Mouse (Mus musculus): ENCODE measurements around the gene Tcp11l2.
A peak's percentile ranks its signal among the peaks of the same experiment; 100 is the strongest.

The Tcp11l2 gene

GRCm38 (mm10) chr10:84598172-84598571, 21.7 kb downstream of the Tcp11l2 start:
- no peak for DNase-seq (ENCODE audit: low spot score in 2 of 2)

DNA sequence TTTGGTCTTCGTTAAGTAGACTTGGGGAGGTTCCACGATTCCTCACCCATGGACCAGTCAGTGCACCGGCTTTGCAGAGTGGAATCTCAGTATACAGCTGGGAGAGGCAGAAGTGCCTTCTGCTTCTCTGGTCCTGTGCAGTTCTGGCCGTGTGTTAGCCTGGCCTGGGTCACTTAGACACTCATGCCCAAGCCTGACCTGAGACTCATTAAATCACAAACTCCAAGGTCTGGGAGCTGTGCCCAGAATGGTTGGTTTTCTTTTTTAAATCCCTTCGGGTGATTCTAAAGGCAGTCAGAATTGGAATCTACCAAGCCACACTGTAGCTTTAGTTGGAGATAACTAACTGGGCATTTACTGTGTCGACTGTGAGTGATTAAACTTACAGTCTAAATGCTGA, 23.7 kb downstream of the Tcp11l2 start:
- DNase-seq (ENCODE audit: low spot score in 2 of 2) = no peak

- DNase-seq (ENCODE audit: low spot score in 2 of 2) = no peak
Observed at GRCm38 (mm10) chr10:84604335-84604734, 27.9 kb downstream of the Tcp11l2 start.

DNA sequence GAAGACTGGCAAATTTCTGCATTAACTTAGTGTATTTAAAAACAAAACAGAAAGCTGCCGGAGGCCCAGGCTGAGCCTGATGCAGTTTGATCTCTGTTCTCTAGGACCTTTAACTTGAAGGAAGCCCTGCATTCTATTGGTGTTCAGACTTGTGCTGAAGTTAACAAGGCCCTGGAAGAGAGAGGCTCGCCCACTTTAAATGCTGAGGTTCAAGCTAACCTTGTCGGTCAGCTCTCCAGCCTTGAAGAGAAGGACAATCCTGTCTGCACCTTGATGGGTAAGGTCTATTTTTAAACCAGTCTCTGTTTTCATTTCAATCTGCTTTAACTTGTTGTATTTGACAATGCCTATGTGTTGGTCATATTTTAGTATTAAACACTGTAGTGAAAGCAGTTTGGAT, 31.9 kb downstream of the Tcp11l2 start:
- no peak for DNase-seq (ENCODE audit: low spot score in 2 of 2)

DNA sequence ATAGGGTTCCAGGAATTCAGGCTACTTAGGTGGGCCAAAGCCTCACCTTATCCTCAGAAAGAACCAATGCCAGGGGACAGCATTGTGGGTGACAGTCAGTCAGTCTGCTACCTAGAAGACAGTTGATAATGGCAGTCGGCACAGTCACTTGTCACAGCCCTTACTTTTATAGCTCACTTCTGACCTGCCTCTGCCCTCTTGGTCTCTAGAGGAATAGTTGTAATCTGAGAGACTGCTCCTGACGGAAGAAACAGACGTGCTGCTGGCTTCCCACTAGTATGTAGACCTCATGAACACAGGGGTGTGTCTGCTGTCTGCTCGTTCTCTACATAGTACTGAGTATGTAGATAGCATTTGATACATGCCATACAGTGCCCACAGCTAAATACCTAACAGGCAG, 33.9 kb downstream of the Tcp11l2 start:
- no peak for DNase-seq (ENCODE audit: low spot score in 2 of 2)

DNA sequence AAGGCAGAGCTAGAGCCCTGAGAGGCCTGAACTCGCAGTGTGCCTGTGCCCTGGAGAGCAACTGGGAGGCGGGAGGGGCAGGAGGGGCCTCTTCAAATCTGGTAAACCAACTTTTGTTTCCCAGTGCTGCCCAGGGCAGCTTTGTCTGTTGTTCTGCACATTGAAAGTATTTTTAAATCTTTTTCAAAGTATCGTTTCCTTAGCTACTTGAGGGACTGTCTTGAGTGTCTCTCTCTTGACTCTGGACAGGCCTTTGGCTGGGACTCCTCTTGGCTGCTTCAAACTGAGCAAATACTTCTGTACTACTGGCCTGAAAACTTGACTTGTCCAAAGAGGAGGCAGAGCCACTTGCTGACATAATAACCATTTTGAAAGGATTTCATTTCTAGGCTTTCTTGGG, 34.4 kb downstream of the Tcp11l2 start:
- DNase-seq (ENCODE audit: low spot score in 2 of 2) = no peak

DNA sequence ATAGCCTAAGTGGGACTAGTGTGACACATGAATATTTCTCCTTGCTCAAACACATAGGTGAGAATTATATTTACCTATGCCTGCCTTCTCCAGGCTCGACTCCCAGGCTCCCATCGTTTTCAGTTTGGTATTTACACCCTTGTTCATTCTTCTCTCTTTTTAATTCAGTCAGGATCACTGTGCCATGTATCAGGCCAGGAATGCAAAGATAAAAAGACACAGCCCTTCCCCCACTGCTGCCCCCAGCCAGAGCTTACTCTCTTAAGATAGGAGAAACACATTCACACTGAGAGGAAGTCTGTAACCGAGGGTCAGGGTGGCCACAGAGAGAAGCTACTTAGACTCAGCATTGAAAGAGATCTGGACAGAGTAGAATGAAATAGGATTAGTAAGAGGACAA, 35.2 kb downstream of the Tcp11l2 start:
- DNase-seq (ENCODE audit: low spot score in 2 of 2) = no peak

DNA sequence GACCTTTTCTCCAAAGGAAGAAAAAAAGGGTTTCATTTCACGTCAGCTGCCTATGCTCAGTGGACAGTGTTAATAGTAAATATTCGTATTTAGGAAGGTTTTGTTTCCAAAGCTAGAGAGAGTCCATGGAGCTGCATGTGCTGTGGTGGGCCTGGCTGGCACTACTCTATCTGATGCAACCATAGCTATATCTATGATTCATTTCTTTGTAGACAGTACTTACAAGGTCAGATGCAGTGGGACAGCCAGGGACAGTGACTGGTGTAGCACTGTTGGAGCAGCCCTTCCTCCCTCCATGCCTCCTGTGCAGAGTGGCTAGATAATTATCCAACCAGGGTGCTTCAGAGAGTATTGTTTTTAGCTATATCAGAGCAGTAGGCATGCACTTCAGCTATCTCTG, 35.9 kb downstream of the Tcp11l2 start:
- DNase-seq (ENCODE audit: low spot score in 2 of 2) = no peak

DNA sequence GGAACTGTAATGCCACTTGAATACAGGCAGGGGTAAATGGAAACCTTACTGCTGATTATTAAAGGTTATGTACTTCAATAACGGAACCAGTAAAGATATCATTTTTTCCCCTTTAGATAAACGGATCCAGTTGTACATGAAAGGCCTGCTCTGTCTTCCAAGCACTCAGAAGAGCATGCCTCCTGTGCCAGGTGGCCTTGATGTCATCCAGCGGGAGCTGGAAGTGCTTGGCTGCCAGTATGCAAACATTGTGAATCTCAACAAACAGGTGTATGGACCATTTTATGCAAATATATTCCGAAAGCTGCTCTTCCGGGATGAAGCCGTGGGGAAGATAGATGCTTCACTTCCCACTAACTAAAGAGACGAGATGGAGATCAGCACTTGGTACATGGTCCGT, 36.9 kb downstream of the Tcp11l2 start:
- no peak for DNase-seq (ENCODE audit: low spot score in 2 of 2)

- no peak for DNase-seq (ENCODE audit: low spot score in 2 of 2)
Observed at GRCm38 (mm10) chr10:84615076-84615475, 38.6 kb downstream of the Tcp11l2 start.

- DNase-seq (ENCODE audit: low spot score in 2 of 2) = peak; percentile 93 to 94
Observed at GRCm38 (mm10) chr10:84621826-84622790, 45.7 kb downstream of the Tcp11l2 start, which contains the start of gene Polr3b. Polr3b (plus strand) TSS chr10:84622292.

- DNase-seq (ENCODE audit: low spot score in 2 of 2) = no peak
Observed at GRCm38 (mm10) chr10:84631182-84631581, 54.8 kb downstream of the Tcp11l2 start.

- no peak for DNase-seq (ENCODE audit: low spot score in 2 of 2)
Observed at GRCm38 (mm10) chr10:84632005-84632404, 55.6 kb downstream of the Tcp11l2 start.

DNA sequence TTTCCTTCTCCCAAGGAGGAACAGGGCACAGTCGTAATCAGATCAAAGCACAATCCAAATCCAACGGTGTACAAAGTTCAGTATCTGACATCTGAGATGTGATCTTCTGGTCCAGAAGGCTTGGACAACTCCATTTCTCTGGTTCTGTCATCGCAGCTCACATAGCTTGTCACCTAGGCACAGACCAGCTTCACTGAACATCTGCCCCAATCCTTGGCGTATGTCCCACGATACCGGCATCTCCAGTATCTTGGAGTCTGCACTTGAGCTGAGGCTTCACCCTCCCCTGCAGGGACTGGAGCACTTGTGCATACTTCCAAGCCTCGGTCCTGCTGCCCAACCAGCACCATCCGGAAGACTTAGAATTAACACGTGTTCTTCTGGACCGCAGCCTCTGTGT, 60.2 kb downstream of the Tcp11l2 start:
- DNase-seq (ENCODE audit: low spot score in 2 of 2) = no peak

- DNase-seq (ENCODE audit: low spot score in 2 of 2) = no peak
Observed at GRCm38 (mm10) chr10:84638382-84638781, 62.0 kb downstream of the Tcp11l2 start.

GRCm38 (mm10) chr10:84639525-84640287, 63.3 kb downstream of the Tcp11l2 start:
- no peak for DNase-seq (ENCODE audit: low spot score in 2 of 2)

GRCm38 (mm10) chr10:84640861-84641260, 64.4 kb downstream of the Tcp11l2 start:
- DNase-seq (ENCODE audit: low spot score in 2 of 2) = no peak

DNA sequence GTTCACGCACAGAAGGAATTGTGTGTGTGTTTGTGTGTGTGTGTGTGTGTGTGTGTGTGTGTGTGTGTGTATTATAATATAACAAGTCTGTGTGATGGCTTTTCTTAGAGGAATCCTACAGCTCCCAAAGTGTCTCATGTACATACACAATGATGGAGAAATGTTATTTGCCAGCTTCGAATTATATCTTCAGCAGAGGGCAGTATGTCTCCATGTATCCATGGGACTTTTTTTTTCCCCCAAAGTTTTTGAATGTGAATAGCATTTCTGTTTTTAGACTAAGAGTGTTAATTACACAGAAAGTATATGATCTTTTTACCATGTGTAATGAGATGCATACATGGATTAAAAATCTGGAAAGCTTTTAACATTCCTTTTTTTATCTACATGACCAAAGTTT, 65.2 kb downstream of the Tcp11l2 start:
- no peak for DNase-seq (ENCODE audit: low spot score in 2 of 2)

DNA sequence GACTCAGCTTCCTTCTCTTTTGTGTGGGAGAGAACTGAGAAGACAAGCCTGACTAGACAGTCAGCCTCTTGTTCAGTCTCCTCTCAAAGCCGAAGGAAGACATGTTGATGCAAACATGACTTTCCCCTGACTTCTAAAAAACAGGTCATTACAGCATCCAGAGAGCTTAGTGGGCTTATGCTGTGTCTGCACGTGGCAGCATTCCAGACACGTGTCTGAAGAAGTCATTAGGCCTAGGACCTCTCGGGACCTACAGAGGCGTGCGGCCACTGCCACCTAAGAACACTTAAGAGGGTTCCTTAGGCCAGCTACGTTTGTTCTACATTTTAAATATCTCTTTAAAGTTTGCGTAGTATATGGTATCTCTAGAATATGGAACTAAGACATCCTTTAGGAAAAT, 69.5 kb downstream of the Tcp11l2 start:
- no peak for DNase-seq (ENCODE audit: low spot score in 2 of 2)

DNA sequence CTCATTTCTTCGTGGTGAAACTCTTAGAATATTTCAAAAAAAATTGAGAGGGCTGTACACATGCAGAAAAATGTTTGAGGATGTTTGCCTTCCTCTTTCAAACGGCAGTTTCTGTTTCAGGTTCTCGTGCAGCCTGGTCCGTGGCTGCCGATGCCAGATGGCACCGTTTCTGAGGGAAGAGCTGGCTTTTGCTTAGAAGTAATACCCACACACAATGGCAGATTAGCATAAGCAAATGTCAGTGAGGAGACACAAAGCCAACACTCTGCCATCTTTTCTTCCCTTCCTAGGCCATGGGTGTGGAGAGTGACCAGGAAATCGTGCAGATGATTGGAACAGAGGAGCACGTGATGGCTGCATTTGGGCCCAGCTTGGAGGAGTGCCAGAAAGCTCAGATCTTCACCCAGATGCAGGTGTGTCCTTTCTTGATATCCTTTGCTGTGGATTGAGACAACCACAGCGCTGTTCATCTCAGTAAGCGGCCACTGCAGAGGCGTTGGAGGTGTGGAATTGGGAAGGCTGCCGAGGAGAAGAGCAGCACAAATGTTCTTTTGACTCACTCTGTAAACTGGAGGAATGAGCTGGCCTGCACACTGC, 70.2 kb downstream of the Tcp11l2 start:
- no peak for DNase-seq (ENCODE audit: low spot score in 2 of 2)

- no peak for DNase-seq (ENCODE audit: low spot score in 2 of 2)
Observed at GRCm38 (mm10) chr10:84647264-84647663, 70.8 kb downstream of the Tcp11l2 start.

DNA sequence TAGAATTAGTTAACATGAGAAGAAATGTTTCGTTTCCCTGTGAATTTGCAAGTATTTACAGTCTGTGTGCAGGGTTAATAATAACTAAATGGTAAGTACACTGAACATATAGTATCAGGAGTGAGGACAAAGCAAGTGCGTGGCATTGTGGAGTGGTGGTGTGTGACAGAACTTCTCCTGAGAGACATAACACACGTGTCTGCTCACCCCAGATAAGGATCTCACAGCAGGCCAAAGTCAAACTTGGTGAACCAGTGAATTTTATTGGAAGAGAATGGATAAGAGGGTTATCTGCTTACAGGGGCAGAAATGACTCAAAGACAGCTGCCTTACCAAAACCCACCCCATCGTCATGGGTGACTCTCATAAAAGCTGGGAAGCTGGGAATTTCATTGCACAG, 72.5 kb downstream of the Tcp11l2 start:
- DNase-seq (ENCODE audit: low spot score in 2 of 2) = no peak
